Mouse (Mus musculus): Measurements from ENCODE around the gene Cd99l2. TPM values are rescaled to one million over a fixed set of nuclear protein-coding genes. Genes with fewer than 3 reads are reported as not detected.

Cd99l2 gene
- polyA plus RNA-seq, 1 experiment: 22.5 TPM

GRCm38 (mm10) chrX:71467491-71467890 is 25.2 kb downstream of the Cd99l2 start:
- Histone ChIP-seq H3K79me3 (ENCODE audit: low read depth) (peaks cover 1% of the 10 kb centered on the region), H3K27me3 (ENCODE audit: control insufficient read depth, insufficient read depth, insufficient read length) (no peaks in the 10 kb centered on the region), H3K36me3 (ENCODE audit: control insufficient read depth, insufficient read depth) (no peaks in the 10 kb centered on the region), H3K4me3 (ENCODE audit: insufficient read depth, poor library complexity, severe bottlenecking) (no peak overlapping the region), H3ac (ENCODE audit: control insufficient read depth, insufficient read length, low read depth) (no peak overlapping the region), H3K79me2 (ENCODE audit: control insufficient read depth, insufficient read depth) (no peaks in the 10 kb centered on the region)
- TF ChIP-seq MAX (IDR thresholded peaks at IDR 0.05) (no peak), MYOG (IDR thresholded peaks at IDR 0.05; ENCODE audit: control insufficient read depth, extremely low read depth, insufficient read length) (no peak), MYOD1 (IDR thresholded peaks at IDR 0.05; ENCODE audit: control insufficient read depth, insufficient read length, low read depth) (no peak), FOSL1 (IDR thresholded peaks at IDR 0.05; ENCODE audit: insufficient read depth, low read length, poor library complexity, severe bottlenecking) (no peak), CEBPB (IDR thresholded peaks at IDR 0.05; ENCODE audit: low read depth) (no peak), USF1 (IDR thresholded peaks at IDR 0.05; ENCODE audit: low read depth) (no peak), CTCF (IDR thresholded peaks at IDR 0.05; ENCODE audit: control insufficient read depth, insufficient read depth, insufficient read length) (no peak)

- TF ChIP-seq MAX (IDR thresholded peaks at IDR 0.05): no peak
- TF ChIP-seq USF1 (IDR thresholded peaks at IDR 0.05; ENCODE audit: low read depth): no peak
- TF ChIP-seq CEBPB (IDR thresholded peaks at IDR 0.05; ENCODE audit: low read depth): no peak
- no peak for TF ChIP-seq FOSL1 (IDR thresholded peaks at IDR 0.05; ENCODE audit: insufficient read depth, low read length, poor library complexity, severe bottlenecking)
- no peak for TF ChIP-seq CTCF (IDR thresholded peaks at IDR 0.05; ENCODE audit: control insufficient read depth, insufficient read depth, insufficient read length)
- TF ChIP-seq MYOD1 (IDR thresholded peaks at IDR 0.05; ENCODE audit: control insufficient read depth, insufficient read length, low read depth): no peak
- TF ChIP-seq MYOG (IDR thresholded peaks at IDR 0.05; ENCODE audit: control insufficient read depth, extremely low read depth, insufficient read length): no peak
- H3K79me2 ChIP-seq (ENCODE audit: control insufficient read depth, insufficient read depth): no peaks in the 10 kb centered on the region
- H3K36me3 ChIP-seq (ENCODE audit: control insufficient read depth, insufficient read depth): no peaks in the 10 kb centered on the region
- H3ac ChIP-seq (ENCODE audit: control insufficient read depth, insufficient read length, low read depth): no peak overlapping the region
- no peaks in the 10 kb centered on the region for H3K27me3 ChIP-seq (ENCODE audit: control insufficient read depth, insufficient read depth, insufficient read length)
- peaks cover 1% of the 10 kb centered on the region for H3K79me3 ChIP-seq (ENCODE audit: low read depth)
- H3K4me3 ChIP-seq (ENCODE audit: insufficient read depth, poor library complexity, severe bottlenecking): no peak overlapping the region
Observed at GRCm38 (mm10) chrX:71465417-71465816, 27.2 kb downstream of the Cd99l2 start.

GRCm38 (mm10) chrX:71464138-71464826 is 28.4 kb downstream of the Cd99l2 start:
- no peak overlapping the region for H3ac ChIP-seq (ENCODE audit: control insufficient read depth, insufficient read length, low read depth)
- no peak overlapping the region for H3K4me3 ChIP-seq (ENCODE audit: insufficient read depth, poor library complexity, severe bottlenecking)
- H3K79me3 ChIP-seq (ENCODE audit: low read depth): peaks cover 1% of the 10 kb centered on the region
- no peaks in the 10 kb centered on the region for H3K79me2 ChIP-seq (ENCODE audit: control insufficient read depth, insufficient read depth)
- TF ChIP-seq CTCF (IDR thresholded peaks at IDR 0.05; ENCODE audit: control insufficient read depth, insufficient read depth, insufficient read length) (no peak), MYOD1 (IDR thresholded peaks at IDR 0.05; ENCODE audit: control insufficient read depth, insufficient read length, low read depth) (no peak), CEBPB (IDR thresholded peaks at IDR 0.05; ENCODE audit: low read depth) (no peak), MYOG (IDR thresholded peaks at IDR 0.05; ENCODE audit: control insufficient read depth, extremely low read depth, insufficient read length) (no peak), FOSL1 (IDR thresholded peaks at IDR 0.05; ENCODE audit: insufficient read depth, low read length, poor library complexity, severe bottlenecking) (no peak), USF1 (IDR thresholded peaks at IDR 0.05; ENCODE audit: low read depth) (no peak), MAX (IDR thresholded peaks at IDR 0.05) (no peak)
- no peaks in the 10 kb centered on the region for H3K27me3 ChIP-seq (ENCODE audit: control insufficient read depth, insufficient read depth, insufficient read length)
- no peaks in the 10 kb centered on the region for H3K36me3 ChIP-seq (ENCODE audit: control insufficient read depth, insufficient read depth)

GRCm38 (mm10) chrX:71456078-71456737 is 36.4 kb downstream of the Cd99l2 start:
- H3K79me3 ChIP-seq (ENCODE audit: low read depth): no peaks in the 10 kb centered on the region
- TF ChIP-seq MYOD1 (IDR thresholded peaks at IDR 0.05; ENCODE audit: control insufficient read depth, insufficient read length, low read depth): no peak
- TF ChIP-seq CEBPB (IDR thresholded peaks at IDR 0.05; ENCODE audit: low read depth): no peak
- no peak for TF ChIP-seq USF1 (IDR thresholded peaks at IDR 0.05; ENCODE audit: low read depth)
- no peak for TF ChIP-seq MAX (IDR thresholded peaks at IDR 0.05)
- TF ChIP-seq FOSL1 (IDR thresholded peaks at IDR 0.05; ENCODE audit: insufficient read depth, low read length, poor library complexity, severe bottlenecking): no peak
- TF ChIP-seq MYOG (IDR thresholded peaks at IDR 0.05; ENCODE audit: control insufficient read depth, extremely low read depth, insufficient read length): no peak
- TF ChIP-seq CTCF (IDR thresholded peaks at IDR 0.05; ENCODE audit: control insufficient read depth, insufficient read depth, insufficient read length): no peak
- no peak overlapping the region for H3K4me3 ChIP-seq (ENCODE audit: insufficient read depth, poor library complexity, severe bottlenecking)
- no peaks in the 10 kb centered on the region for H3K79me2 ChIP-seq (ENCODE audit: control insufficient read depth, insufficient read depth)
- H3K27me3 ChIP-seq (ENCODE audit: control insufficient read depth, insufficient read depth, insufficient read length): no peaks in the 10 kb centered on the region
- no peak overlapping the region for H3ac ChIP-seq (ENCODE audit: control insufficient read depth, insufficient read length, low read depth)
- H3K36me3 ChIP-seq (ENCODE audit: control insufficient read depth, insufficient read depth): no peaks in the 10 kb centered on the region

- no peaks in the 10 kb centered on the region for H3K27me3 ChIP-seq (ENCODE audit: control insufficient read depth, insufficient read depth, insufficient read length)
- H3K79me3 ChIP-seq (ENCODE audit: low read depth): no peaks in the 10 kb centered on the region
- peaks cover 4% of the 10 kb centered on the region for H3K36me3 ChIP-seq (ENCODE audit: control insufficient read depth, insufficient read depth)
- no peak for TF ChIP-seq MYOD1 (IDR thresholded peaks at IDR 0.05; ENCODE audit: control insufficient read depth, insufficient read length, low read depth)
- no peak for TF ChIP-seq MYOG (IDR thresholded peaks at IDR 0.05; ENCODE audit: control insufficient read depth, extremely low read depth, insufficient read length)
- no peak for TF ChIP-seq FOSL1 (IDR thresholded peaks at IDR 0.05; ENCODE audit: insufficient read depth, low read length, poor library complexity, severe bottlenecking)
- no peak for TF ChIP-seq CEBPB (IDR thresholded peaks at IDR 0.05; ENCODE audit: low read depth)
- no peak for TF ChIP-seq CTCF (IDR thresholded peaks at IDR 0.05; ENCODE audit: control insufficient read depth, insufficient read depth, insufficient read length)
- TF ChIP-seq USF1 (IDR thresholded peaks at IDR 0.05; ENCODE audit: low read depth): no peak
- TF ChIP-seq MAX (IDR thresholded peaks at IDR 0.05): no peak
- H3K79me2 ChIP-seq (ENCODE audit: control insufficient read depth, insufficient read depth): no peaks in the 10 kb centered on the region
- H3K4me3 ChIP-seq (ENCODE audit: insufficient read depth, poor library complexity, severe bottlenecking): no peak overlapping the region
- H3ac ChIP-seq (ENCODE audit: control insufficient read depth, insufficient read length, low read depth): no peak overlapping the region
Observed at GRCm38 (mm10) chrX:71442916-71443315, 49.7 kb downstream of the Cd99l2 start.

All from C2C12 (cell line).